Mouse (Mus musculus) forebrain, postnatal 0 days (tissue): Measurements from ENCODE around the gene Gm20835. TPM values are rescaled to one million over a fixed set of nuclear protein-coding genes. Genes with fewer than 3 reads are reported as not detected.
"Not testable (repeated sequence)": the region's sequence is repeated elsewhere in the genome, so short reads cannot be mapped to it uniquely, and the experiment has no call there.

Experiments used
- ATAC-seq: fragments of 200-750 bp; cut with Nextera tagmentation; 2 replicates; pipeline ENCODE4 v1.8.0; 2017; ENCODE audit warnings: mild to moderate bottlenecking, moderate library complexity
- DNase-seq: peaks from one replicate; pipeline ENCODE4 v3.0.0-alpha.2; 2015
- H3K27ac ChIP-seq: fragments of 300-500 bp; sonication (generic); 2 replicates; pipeline ENCODE4 v1.5.1; 2014; ENCODE audit warnings: low read depth, mild to moderate bottlenecking, antibody characterized with exemption, low read length, moderate library complexity, mixed read lengths
- H3K27me3 ChIP-seq: fragments of 300-500 bp; sonication (generic); 2 replicates; pipeline ENCODE4 v1.6.1; 2014; ENCODE audit warnings: mild to moderate bottlenecking, low read length, mixed read lengths; ENCODE audit not compliant: insufficient read depth
- H3K36me3 ChIP-seq: fragments of 300-500 bp; sonication (generic); 2 replicates; pipeline ENCODE4 v1.6.1; 2014; ENCODE audit warnings: mild to moderate bottlenecking, moderate library complexity; ENCODE audit not compliant: insufficient read depth
- H3K4me1 ChIP-seq: fragments of 300-500 bp; sonication (generic); 2 replicates; pipeline ENCODE4 v1.6.1; 2014; ENCODE audit warnings: antibody characterized with exemption; ENCODE audit not compliant: insufficient read depth
- H3K4me2 ChIP-seq: fragments of 300-500 bp; sonication (generic); 2 replicates; pipeline ENCODE4 v1.6.1; 2014; ENCODE audit warnings: low read depth, mild to moderate bottlenecking, moderate library complexity
- H3K4me3 ChIP-seq: fragments of 300-500 bp; sonication (generic); 2 replicates; pipeline ENCODE4 v1.5.1; 2014; ENCODE audit warnings: low read depth, low read length, mixed read lengths
- H3K9ac ChIP-seq: fragments of 300-500 bp; sonication (generic); 2 replicates; pipeline ENCODE4 v1.6.1; 2014; ENCODE audit warnings: mild to moderate bottlenecking
- H3K9me3 ChIP-seq: fragments of 300-500 bp; sonication (generic); 2 replicates; pipeline ENCODE4 v1.6.1; 2016; ENCODE audit warnings: low read length
- WGBS: fragments of 180-500 bp; shearing (Covaris S2); extraction: QIAGEN DNeasy Blood & Tissue Kit; methylation state at CpG from one replicate; pipeline ENCODE4 v1.1.7; 2014; 5-methylcytosine and 5-hydroxymethylcytosine counted together
- polyA plus RNA-seq: library from polyadenylated mRNA; unstranded; fragments of >200 nt; fragmentation: Nextera tagmentation; extraction: Ambion mirVana; gene quantifications from 2 replicates; pipeline ENCODE4 v1.2.1, GENCODE M21; 2015
- total RNA-seq: library from RNA; depleted of rRNA; stranded (reverse); fragments of >200 nt; gene quantifications from 2 replicates; pipeline ENCODE4 v1.2.3, GENCODE M21; 2014; rRNA removed

Gene Gm20835
- not detected in 2 replicates for total RNA-seq
- polyA plus RNA-seq = not detected in 2 replicates

GRCm38 (mm10) chrY:36735190-36735589 is at the start of gene Gm20835:
Gene Gm20835, minus strand, starts transcription at chrY:36735290.
- not testable (repeated sequence) for H3K9me3 ChIP-seq, DNase-seq, H3K4me1 ChIP-seq, H3K36me3 ChIP-seq, H3K9ac ChIP-seq, H3K4me3 ChIP-seq, ATAC-seq, H3K4me2 ChIP-seq, H3K27me3 ChIP-seq, H3K27ac ChIP-seq
- WGBS = no CpG with 5 or more reads among the region's 6 CpGs
